Mouse (Mus musculus) heart, adult 2 months (tissue): Measurements from ENCODE around the gene Rufy2.

Source experiments
- CTCF ChIP-seq: fragments of 200-600 bp; IDR thresholded peaks from 2 replicates; pipeline ENCODE4 v1.8.1; 2022; ENCODE audit warnings: antibody characterized with exemption, mild to moderate bottlenecking, moderate library complexity
- POLR2A ChIP-seq: fragments of 200-500 bp; IDR thresholded peaks from 2 replicates; pipeline ENCODE4 v1.6.1; 2011; ENCODE audit warnings: mild to moderate bottlenecking, low read depth, low read length, control low read depth; ENCODE audit not compliant: insufficient read depth

DNA sequence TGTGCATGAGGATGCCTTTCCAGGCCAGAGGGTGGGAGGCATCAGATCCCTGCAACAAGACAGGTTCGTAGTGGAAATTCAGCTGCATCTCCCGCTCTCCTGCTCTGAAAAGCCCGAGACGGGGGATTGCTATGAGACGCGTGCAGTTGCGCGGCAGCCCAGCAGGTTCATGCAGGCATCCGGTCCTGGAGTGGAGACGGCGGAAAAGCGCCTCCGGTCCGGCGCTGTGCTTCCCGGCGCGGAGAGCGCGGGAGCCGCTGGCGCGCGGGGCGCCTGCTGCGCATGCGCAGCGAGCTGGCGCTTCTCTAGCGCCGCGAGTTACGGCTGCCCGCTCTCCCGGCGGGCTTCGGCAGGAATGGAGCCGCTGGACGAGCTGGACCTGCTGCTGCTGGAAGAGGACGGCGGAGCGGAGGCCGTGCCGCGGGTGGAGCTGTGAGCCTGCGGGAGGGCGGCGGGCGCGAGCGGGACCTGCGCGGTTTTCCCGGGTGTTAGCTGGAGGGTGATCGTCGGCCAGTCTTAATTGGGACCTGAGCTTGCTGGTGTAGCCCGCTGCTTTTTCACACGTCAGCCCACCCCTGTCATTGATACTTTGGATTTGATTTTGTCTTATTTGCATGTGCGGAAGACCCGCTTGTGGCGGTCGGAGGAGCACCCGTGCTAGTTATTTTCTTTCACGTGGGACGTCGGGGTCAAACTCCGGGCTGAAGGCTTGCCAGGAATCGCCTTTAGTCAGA, 33.1 kb upstream of the Rufy2 start, which contains the start of gene Dna2:
- TF ChIP-seq CTCF: peak; percentile 66
- TF ChIP-seq POLR2A: peak; percentile 17; the same call in 1 of the 2 replicates
